Mouse (Mus musculus) limb, embryonic 15.5 days (tissue): ENCODE results near the gene Ttc14. TPM values are rescaled to one million over a fixed set of nuclear protein-coding genes. Genes with fewer than 3 reads are reported as not detected.

Experiments
- ATAC-seq: fragments of 200-750 bp; cut with Nextera tagmentation; 2 replicates; pipeline ENCODE4 v1.8.0; 2017; ENCODE audit warnings: low read depth, moderate TSS enrichment; ENCODE audit not compliant: insufficient number of reproducible peaks, low FRiP score, low TSS enrichment
- H3K27ac ChIP-seq: fragments of 300-500 bp; sonication (generic); 2 replicates; pipeline ENCODE4 v1.5.1; 2015; ENCODE audit warnings: moderate library complexity, mild to moderate bottlenecking, inconsistent platforms
- H3K27me3 ChIP-seq: fragments of 300-500 bp; sonication (generic); 2 replicates; pipeline ENCODE4 v1.6.1; 2015; ENCODE audit warnings: inconsistent platforms
- H3K36me3 ChIP-seq: fragments of 300-500 bp; sonication (generic); 2 replicates; pipeline ENCODE4 v1.6.1; 2015; ENCODE audit warnings: inconsistent platforms
- H3K4me1 ChIP-seq: fragments of 300-500 bp; sonication (generic); 2 replicates; pipeline ENCODE4 v1.6.1; 2015; ENCODE audit warnings: inconsistent platforms
- H3K4me2 ChIP-seq: fragments of 300-500 bp; sonication (generic); 2 replicates; pipeline ENCODE4 v1.6.1; 2015; ENCODE audit warnings: mild to moderate bottlenecking, inconsistent platforms
- H3K4me3 ChIP-seq: fragments of 300-500 bp; sonication (generic); 2 replicates; pipeline ENCODE4 v1.5.1; 2015; ENCODE audit warnings: mild to moderate bottlenecking, inconsistent platforms
- H3K9ac ChIP-seq: fragments of 300-500 bp; sonication (generic); 2 replicates; pipeline ENCODE4 v1.6.1; 2015; ENCODE audit warnings: inconsistent platforms
- H3K9me3 ChIP-seq: fragments of 300-500 bp; sonication (generic); 2 replicates; pipeline ENCODE4 v1.6.1; 2016; ENCODE audit warnings: inconsistent platforms
- WGBS: fragments of 180-500 bp; shearing (Covaris S2); methylation state at CpG from one replicate; pipeline ENCODE4 v1.1.7; 2015; 5-methylcytosine and 5-hydroxymethylcytosine counted together
- polyA plus RNA-seq: library from polyadenylated mRNA; unstranded; fragments of >200 nt; fragmentation: Nextera tagmentation; extraction: Ambion mirVana; gene quantifications from 2 replicates; pipeline ENCODE4 v1.2.1, GENCODE M21; 2015

The Ttc14 gene
- polyA plus RNA-seq, 1 experiment from 2014 or later = 69.1 TPM

GRCm38 (mm10) chr3:33853062-33853461 lies 53.4 kb downstream of the Ttc14 start:
- Histone ChIP-seq H3K27me3 (no peaks in the 10 kb centered on the region), H3K36me3 (no peaks in the 10 kb centered on the region), H3K4me3 (no peak overlapping the region), H3K9ac (no peak overlapping the region), H3K4me1 (no peaks in the 10 kb centered on the region), H3K4me2 (no peak overlapping the region), H3K27ac (no peak overlapping the region), H3K9me3 (no peaks in the 10 kb centered on the region)
- 50% methylated on average over 1 of the region's 1 CpGs for WGBS
- ATAC-seq = no peak

DNA sequence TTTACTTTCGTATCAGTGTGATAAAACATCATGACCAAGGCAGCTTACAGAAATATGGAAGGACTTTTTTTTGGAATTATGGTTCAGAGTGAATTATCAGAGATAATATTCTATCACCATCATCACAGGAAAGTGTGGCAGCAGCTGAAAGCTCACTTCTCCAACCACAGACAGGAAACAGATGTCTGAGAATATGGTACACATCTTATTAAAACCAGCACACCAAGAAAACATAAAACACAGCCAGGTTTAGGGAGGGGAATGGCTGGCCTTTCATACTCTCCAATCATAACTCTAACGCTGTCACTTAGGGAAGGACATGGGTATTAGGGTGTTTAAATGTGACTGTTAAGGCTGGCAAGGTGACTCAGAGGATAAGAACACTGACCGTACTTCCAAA lies 59.3 kb downstream of the Ttc14 start:
- no peaks in the 10 kb centered on the region for H3K36me3 ChIP-seq
- no peak overlapping the region for H3K4me2 ChIP-seq
- no peaks in the 10 kb centered on the region for H3K9me3 ChIP-seq
- no peaks in the 10 kb centered on the region for H3K27me3 ChIP-seq
- H3K9ac ChIP-seq = no peak overlapping the region
- no peak overlapping the region for H3K27ac ChIP-seq
- ATAC-seq = no peak
- 61% methylated on average over 3 of the region's 3 CpGs for WGBS
- H3K4me3 ChIP-seq = no peak overlapping the region
- no peaks in the 10 kb centered on the region for H3K4me1 ChIP-seq

- Histone ChIP-seq H3K9me3 (no peaks in the 10 kb centered on the region), H3K36me3 (no peaks in the 10 kb centered on the region), H3K27me3 (no peaks in the 10 kb centered on the region), H3K27ac (no peak overlapping the region), H3K9ac (no peak overlapping the region), H3K4me1 (no peaks in the 10 kb centered on the region), H3K4me2 (no peak overlapping the region), H3K4me3 (no peak overlapping the region)
- no peak for ATAC-seq
Measured at GRCm38 (mm10) chr3:33864000-33864540, 64.4 kb downstream of the Ttc14 start.

Other genes starting within 250 kb of the Ttc14 start
- 2.8 and 3.3 TPM in 2 replicates for gene Ccdc39, start 44.5 kb downstream of the Ttc14 start, polyA plus RNA-seq
- gene Fxr1, start 220.1 kb downstream of the Ttc14 start, polyA plus RNA-seq = 54.0 and 58.6 TPM in 2 replicates